Mouse (Mus musculus) c-Kit-negative CD71-positive TER-119-positive erythroid progenitor cells, embryonic 14.5 days (primary cell): ENCODE results near the gene Adam12.

ENCODE experiments used
- DNase-seq: peaks from one replicate; pipeline ENCODE4 v3.0.0-alpha.2; 2013; ENCODE audit warnings: low read depth, low spot score

The Adam12 gene

GRCm38 (mm10) chr7:134150305-134150704, 81.6 kb downstream of the Adam12 start:
- DNase-seq = no peak

- no peak for DNase-seq
Observed at GRCm38 (mm10) chr7:134149351-134149750, 82.6 kb downstream of the Adam12 start.

GRCm38 (mm10) chr7:134147561-134147960, 84.4 kb downstream of the Adam12 start:
- no peak for DNase-seq

DNA sequence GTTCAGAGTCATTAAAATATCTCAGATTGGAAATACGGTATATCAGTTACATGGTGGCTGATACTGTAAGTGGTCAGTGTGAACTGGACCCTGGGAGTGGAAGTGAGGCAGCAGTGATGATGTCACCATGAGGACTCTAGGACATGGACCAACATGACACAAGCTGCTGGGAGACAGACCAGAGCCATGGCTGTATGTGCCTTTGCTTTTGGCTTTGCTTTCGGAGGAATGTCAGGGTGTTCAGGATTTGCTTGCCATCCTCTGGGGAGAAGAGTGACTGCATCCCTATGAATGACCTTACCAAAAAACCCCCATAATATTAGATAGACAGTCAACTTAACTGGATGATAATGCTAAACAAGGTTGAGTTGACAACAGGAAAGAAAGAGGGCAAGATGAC, 85.1 kb downstream of the Adam12 start:
- no peak for DNase-seq

GRCm38 (mm10) chr7:134144111-134144510, 87.8 kb downstream of the Adam12 start:
- no peak for DNase-seq

DNA sequence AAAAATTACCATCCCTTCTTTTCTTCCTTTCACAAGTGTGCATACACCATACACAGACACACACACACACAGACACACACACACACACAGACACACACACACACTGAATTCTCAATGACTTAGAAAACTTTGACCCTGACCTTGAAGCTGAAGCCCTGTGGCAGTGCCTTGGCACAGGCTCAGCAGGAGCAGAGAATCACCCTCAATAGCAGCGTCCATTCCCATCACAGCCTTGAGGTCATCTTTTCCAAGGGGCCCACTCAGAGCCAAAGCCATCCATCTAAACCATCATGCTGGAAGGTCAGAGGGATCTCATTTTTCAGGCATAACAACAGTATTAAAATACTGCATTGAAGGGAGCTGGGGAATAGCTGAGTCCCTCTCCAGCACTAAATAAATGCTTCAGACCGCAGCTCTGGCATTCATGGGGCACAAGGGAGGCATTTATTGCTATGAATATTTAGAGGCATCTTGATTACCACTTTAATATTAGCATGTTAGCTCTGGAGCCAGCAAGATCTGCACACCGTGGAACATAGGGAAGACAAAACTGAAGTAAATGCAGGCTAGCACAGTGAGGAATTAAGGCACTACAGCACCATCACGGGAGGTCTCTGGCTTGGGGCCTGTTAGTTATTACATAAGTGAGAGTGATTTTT, 92.5 kb downstream of the Adam12 start:
- DNase-seq = no peak

- no peak for DNase-seq
Observed at GRCm38 (mm10) chr7:134132323-134132722, 99.6 kb downstream of the Adam12 start.

DNA sequence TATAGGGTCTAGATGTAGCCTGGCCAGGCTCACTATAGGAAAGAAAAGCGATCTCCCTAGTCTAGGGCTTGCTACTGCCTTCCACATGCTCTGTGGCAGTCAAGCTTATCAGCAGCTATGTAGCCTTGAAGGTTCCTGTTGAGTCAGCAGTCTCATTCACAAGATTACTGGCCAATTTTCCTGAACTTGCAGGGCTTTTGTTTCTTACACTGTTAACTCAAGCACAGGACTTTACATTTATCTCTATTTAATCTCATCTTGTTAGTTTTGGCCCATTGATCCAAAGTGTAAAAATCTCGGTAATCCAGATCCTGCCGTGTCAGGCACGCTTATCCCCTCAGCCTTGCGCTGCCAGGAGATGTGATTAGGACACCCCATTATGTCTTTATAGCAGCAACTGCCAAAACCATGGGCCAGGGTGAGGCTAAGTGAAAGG, 103.8 kb downstream of the Adam12 start:
- DNase-seq = no peak

- DNase-seq = no peak
Observed at GRCm38 (mm10) chr7:134121397-134121796, 110.5 kb downstream of the Adam12 start.

DNA sequence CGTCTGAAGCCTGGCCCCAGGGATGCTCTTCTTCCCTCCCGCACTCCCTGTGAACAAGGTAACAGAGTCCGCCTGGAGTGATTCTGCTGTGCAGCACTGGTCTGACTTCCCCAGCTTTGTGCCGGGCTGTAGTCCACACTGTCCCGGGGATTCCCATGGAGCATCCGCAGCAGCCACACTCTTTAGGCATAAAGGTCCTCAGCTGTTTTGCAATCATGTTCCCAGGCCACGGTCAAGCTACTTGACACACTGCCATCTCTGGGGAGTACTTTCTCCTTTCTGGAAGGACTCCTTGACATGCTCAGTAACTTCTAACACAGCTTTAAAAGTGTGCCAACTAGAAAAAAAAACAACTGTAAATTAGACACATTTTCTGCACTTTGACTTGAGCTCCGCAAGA, 116.5 kb downstream of the Adam12 start:
- DNase-seq = no peak

DNA sequence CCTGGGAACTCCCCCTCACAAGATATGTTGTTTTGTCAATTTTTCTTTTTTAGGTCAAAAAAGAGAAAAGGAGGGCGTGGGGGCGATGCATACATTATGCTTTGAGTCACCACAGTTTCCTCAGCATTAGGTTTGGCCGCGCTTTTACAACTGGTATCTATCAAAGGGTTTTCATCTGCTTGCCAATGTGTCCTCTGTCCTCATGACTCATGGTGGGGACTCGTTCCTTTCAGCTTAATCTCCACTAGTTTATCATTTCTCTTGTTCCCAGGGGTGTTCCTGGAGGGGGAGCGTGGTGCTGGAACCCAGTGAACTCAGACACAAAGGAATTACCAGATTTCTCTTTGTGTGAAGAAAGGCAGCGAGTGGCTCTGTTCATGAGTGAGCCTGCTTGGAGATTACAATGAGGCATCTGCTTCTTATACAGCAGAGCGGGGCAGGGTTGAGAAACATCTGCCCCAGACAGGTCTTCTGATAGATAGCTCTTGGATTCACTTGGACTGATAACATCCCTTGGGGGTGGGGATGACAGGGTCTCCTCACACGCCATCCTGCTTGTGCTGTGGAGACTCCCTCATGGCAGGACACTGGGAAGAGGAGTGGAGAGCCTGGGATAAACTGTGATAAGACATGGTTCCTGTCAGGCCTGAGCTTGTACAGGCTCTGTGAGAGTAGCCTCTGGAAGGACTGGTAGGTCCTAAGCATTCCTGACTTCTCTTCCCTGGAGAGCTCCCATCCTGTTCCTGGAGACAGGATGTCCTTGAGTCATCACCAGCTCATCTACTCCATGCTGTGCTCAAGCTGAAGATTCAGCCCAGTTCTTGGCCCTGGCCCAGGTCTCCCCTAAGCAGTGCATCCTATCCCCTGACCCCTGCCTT, 117.4 kb downstream of the Adam12 start:
- no peak for DNase-seq

- no peak for DNase-seq
Observed at GRCm38 (mm10) chr7:134113829-134114228, 118.1 kb downstream of the Adam12 start.

DNA sequence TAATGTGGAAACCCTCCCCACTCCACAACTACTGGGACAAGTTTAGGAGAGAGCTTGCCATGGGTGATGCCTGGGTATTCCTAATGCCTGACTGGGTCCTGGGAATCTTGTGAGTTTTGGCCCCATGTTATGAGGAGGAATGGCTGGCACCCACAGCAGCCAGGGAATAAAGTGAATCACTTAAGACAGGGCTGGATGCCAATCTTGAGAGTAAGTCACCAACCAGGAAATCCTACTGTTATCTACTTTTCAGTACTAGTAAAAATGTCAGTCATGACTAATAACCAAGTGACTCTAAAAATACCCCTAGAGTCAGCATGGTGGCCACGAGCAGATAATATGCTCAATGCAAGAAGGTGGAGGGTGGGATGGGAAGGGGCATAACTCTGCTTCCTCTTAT, 121.8 kb downstream of the Adam12 start:
- DNase-seq = no peak

- DNase-seq = no peak
Observed at GRCm38 (mm10) chr7:134107849-134108248, 124.1 kb downstream of the Adam12 start.

DNA sequence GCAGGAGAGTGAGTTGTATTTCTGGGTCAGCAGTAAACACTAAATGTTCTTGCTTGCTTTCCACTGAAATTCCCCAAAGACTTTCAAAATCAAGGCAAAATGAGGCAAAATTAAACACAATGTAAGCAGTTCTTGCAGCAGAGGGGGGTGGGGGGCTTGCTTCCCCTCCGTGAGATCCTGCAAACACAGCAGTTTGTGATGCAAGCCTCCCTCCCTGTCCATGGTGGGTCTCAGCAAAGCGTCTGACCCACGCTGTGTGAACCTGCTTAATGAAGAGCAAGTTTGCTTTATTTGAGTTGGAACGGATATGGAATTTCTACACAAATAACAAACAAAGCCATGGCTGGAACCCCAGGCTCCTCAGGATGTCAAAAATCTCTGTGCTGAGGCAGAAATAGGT, 132.9 kb downstream of the Adam12 start:
- DNase-seq = no peak

- DNase-seq = no peak
Observed at GRCm38 (mm10) chr7:134097861-134098260, 134.1 kb downstream of the Adam12 start.

- DNase-seq = no peak
Observed at GRCm38 (mm10) chr7:134093871-134094270, 138.1 kb downstream of the Adam12 start.

DNA sequence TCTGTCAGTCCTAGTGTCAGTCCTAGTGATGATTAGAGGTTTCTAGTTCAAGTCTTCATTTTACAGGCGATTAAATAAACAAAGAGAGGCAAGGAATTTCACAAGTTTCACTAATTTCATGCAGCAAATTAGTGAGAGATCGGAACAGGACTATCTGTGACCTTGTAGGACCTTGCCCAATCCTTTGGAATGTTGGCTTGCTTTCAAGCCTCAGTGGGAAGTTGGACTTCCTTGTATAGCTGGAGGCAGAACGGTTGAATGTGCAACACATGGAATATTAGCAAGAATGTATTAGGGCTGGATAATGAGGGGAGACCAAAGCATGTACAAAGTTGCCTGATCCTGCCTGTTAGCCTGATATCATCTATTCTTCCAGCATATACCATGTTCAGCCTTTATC, 141.2 kb downstream of the Adam12 start:
- DNase-seq = no peak

- no peak for DNase-seq
Observed at GRCm38 (mm10) chr7:134090256-134090655, 141.7 kb downstream of the Adam12 start.

- DNase-seq = no peak
Observed at GRCm38 (mm10) chr7:134088548-134089347, 143.2 kb downstream of the Adam12 start.

DNA sequence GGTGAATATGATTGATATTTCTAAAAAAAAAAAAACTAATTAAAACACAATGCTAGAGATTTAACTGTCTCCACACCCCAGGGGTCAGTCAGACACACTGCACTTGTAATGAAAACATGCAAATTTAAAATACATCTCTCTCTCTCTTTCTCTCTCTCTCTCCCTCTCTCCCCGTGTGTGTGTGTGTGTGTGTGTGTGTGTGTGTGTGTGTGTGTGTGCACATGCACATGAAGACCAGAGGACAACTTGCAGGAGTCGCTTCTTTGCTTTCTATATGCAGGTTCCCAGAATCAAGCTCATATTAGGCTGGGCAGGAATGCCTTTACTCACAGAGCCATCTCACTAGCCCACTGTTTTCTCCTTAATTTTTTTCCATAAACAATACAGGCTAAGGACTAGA, 146.6 kb downstream of the Adam12 start:
- DNase-seq = no peak

GRCm38 (mm10) chr7:134084926-134085325, 147.0 kb downstream of the Adam12 start:
- DNase-seq = no peak
